Mouse (Mus musculus) right cerebral cortex, postnatal 14 days (tissue): ENCODE results near the gene Gldn.

ENCODE experiments used
- DNase-seq: peaks from one replicate; pipeline ENCODE4 v3.0.0; 2022

Gene Gldn

GRCm38 (mm10) chr9:54286331-54286987, at the start of gene Gldn:
Gldn (plus strand) TSS chr9:54286486.
- DNase-seq, result peak; percentile 17

- no peak for DNase-seq
These were observed 41.2 kb upstream of the Gldn start for GRCm38 (mm10) chr9:54244869-54245665.

GRCm38 (mm10) chr9:54264754-54265153, 21.5 kb upstream of the Gldn start:
- no peak for DNase-seq

GRCm38 (mm10) chr9:54268010-54268409, 18.3 kb upstream of the Gldn start, which contains the start of gene Cyp19a1:
Cyp19a1 (minus strand) TSS chr9:54268110.
- no peak for DNase-seq

GRCm38 (mm10) chr9:54269987-54270386, 16.3 kb upstream of the Gldn start:
- DNase-seq, result no peak

- DNase-seq, result no peak
These were observed 15.4 kb upstream of the Gldn start for GRCm38 (mm10) chr9:54270889-54271288.

GRCm38 (mm10) chr9:54275283-54275682, 11.0 kb upstream of the Gldn start:
- no peak for DNase-seq

GRCm38 (mm10) chr9:54279046-54279589, 7.2 kb upstream of the Gldn start:
- no peak for DNase-seq

- DNase-seq, result no peak
These were observed 1.5 kb downstream of the Gldn start for GRCm38 (mm10) chr9:54287804-54288203.

GRCm38 (mm10) chr9:54299389-54299788, 13.1 kb downstream of the Gldn start:
- no peak for DNase-seq

- DNase-seq, result no peak
These were observed 13.5 kb downstream of the Gldn start for GRCm38 (mm10) chr9:54299792-54300191.

- DNase-seq, result peak; percentile 16
These were observed 15.0 kb downstream of the Gldn start for GRCm38 (mm10) chr9:54301255-54301654.

GRCm38 (mm10) chr9:54308209-54308608, 21.9 kb downstream of the Gldn start:
- no peak for DNase-seq

GRCm38 (mm10) chr9:54308751-54309358, 22.6 kb downstream of the Gldn start:
- DNase-seq, result no peak

GRCm38 (mm10) chr9:54316363-54316762, 30.1 kb downstream of the Gldn start:
- no peak for DNase-seq

- DNase-seq, result no peak
These were observed 37.2 kb downstream of the Gldn start for GRCm38 (mm10) chr9:54323456-54323855.

GRCm38 (mm10) chr9:54329201-54329600, 42.9 kb downstream of the Gldn start:
- DNase-seq, result no peak

- DNase-seq, result no peak
These were observed 49.3 kb downstream of the Gldn start for GRCm38 (mm10) chr9:54335582-54335981.

GRCm38 (mm10) chr9:54336532-54337144, 50.4 kb downstream of the Gldn start:
- peak; percentile 64 for DNase-seq

GRCm38 (mm10) chr9:54342026-54342425, 55.7 kb downstream of the Gldn start:
- no peak for DNase-seq

- no peak for DNase-seq
These were observed 70.5 kb downstream of the Gldn start for GRCm38 (mm10) chr9:54356756-54357155.
